ENCODE assay signal across 24 mouse cellular contexts in genomic region chr17:51397973-51398372, GRCm38 (mm10).
DNase-seq lines count a peak whose midpoint lies in the region; ATAC-seq and TF ChIP-seq lines count a peak whose summit lies in the region.
"Had no signal": no experiment of that assay in that cellular context is flagged by ENCODE, and none has a peak within 500 bp of the region (broad histone marks: within the 10 kb centered on the region; RNA-seq: fewer than 3 reads in every experiment).

No protein-coding gene starts in this region.

- ATAC-seq in kidney, postnatal 0 days (replicated peaks; ENCODE audit: low FRiP score, low read depth), result no peak
- peak; percentile 89 for ATAC-seq in common myeloid progenitor, adult 5-6 weeks (replicated peaks; ENCODE audit: low read depth, poor library complexity, severe bottlenecking)
- peak; percentile 85 for ATAC-seq in megakaryocyte, adult 5-6 weeks (ENCODE audit: poor library complexity, severe bottlenecking)
- ATAC-seq in lung, postnatal 0 days, result no peak
- ATAC-seq: CD4-positive, CD25-positive, alpha-beta regulatory T cell, adult 4 months; forebrain, embryonic 14.5 days; forebrain, postnatal 0 days; hindbrain, embryonic 16.5 days; intestine, embryonic 15.5 days had no signal

- no peak for TF ChIP-seq EP300 in lung, postnatal 0 days (IDR thresholded peaks at IDR 0.05)

- H3K4me2 ChIP-seq in kidney, postnatal 0 days (ENCODE audit: low read length), result no peak overlapping the region
- H3K4me2 ChIP-seq in lung, postnatal 0 days (replicated peaks; ENCODE audit: low read depth, low read length), result no peak overlapping the region
- H3K4me2 ChIP-seq: embryonic facial prominence, embryonic 12.5 days; embryonic facial prominence, embryonic 15.5 days; heart, embryonic 11.5 days; hindbrain, embryonic 13.5 days; intestine, embryonic 15.5 days had no signal

- H3K9me3 ChIP-seq in kidney, postnatal 0 days (replicated peaks; ENCODE audit: low read length), result no peaks in the 10 kb centered on the region
- H3K9me3 ChIP-seq in lung, postnatal 0 days (ENCODE audit: low read length), result no peaks in the 10 kb centered on the region
- H3K9me3 ChIP-seq: embryonic facial prominence, embryonic 12.5 days; embryonic facial prominence, embryonic 15.5 days; hindbrain, embryonic 10.5 days; hindbrain, embryonic 13.5 days; intestine, embryonic 15.5 days had no signal

- peak; percentile 2 for DNase-seq in kidney, postnatal 0 days (ENCODE audit: low spot score)
- no peak for DNase-seq in kidney, adult 2 months
- peak; percentile 35 for DNase-seq in splenic B cell, adult 2 months (ENCODE audit: low read depth, low spot score)
- no peak for DNase-seq in lung, postnatal 0 days (ENCODE audit: low spot score)
- no peak for DNase-seq in spleen, postnatal 4 days (ENCODE audit: low spot score in 2 of 2)
- DNase-seq: adrenal gland, adult 2 months; adrenal gland, postnatal 36 days; cerebellum, adult 2 months; cerebellum, adult 9-11 months; cerebellum, postnatal 25 days; forebrain, postnatal 0 days; gastrocnemius, adult 2 months; gastrocnemius, postnatal 14 days had no signal

- WGBS in kidney, postnatal 0 days, result 64% methylated on average over 7 of the region's 7 CpGs
- WGBS in kidney, adult 2 months, result 70% methylated on average over 7 of the region's 7 CpGs
- 64% methylated on average over 7 of the region's 7 CpGs for WGBS in lung, postnatal 0 days

- no peak overlapping the region for H3K27ac ChIP-seq in kidney, postnatal 0 days
- no peak overlapping the region for H3K27ac ChIP-seq in kidney, adult 2 months (ENCODE audit: insufficient read depth, low read depth, low read length)
- no peak overlapping the region for H3K27ac ChIP-seq in lung, postnatal 0 days (ENCODE audit: low read length)
- H3K27ac ChIP-seq: embryonic facial prominence, embryonic 12.5 days; embryonic facial prominence, embryonic 15.5 days; gastrocnemius, adult 2 months; hindbrain, embryonic 10.5 days; hindbrain, embryonic 13.5 days; intestine, embryonic 15.5 days had no signal

- TF ChIP-seq POLR2A in kidney, adult 2 months (IDR thresholded peaks at IDR 0.05; ENCODE audit: low read depth, low read length), result no peak

- H3K36me3 ChIP-seq in kidney, postnatal 0 days (ENCODE audit: insufficient read depth, low read length), result no peaks in the 10 kb centered on the region
- no peaks in the 10 kb centered on the region for H3K36me3 ChIP-seq in kidney, adult 2 months (ENCODE audit: control insufficient read depth, insufficient read depth, low read length)
- H3K36me3 ChIP-seq in splenic B cell, adult 2 months (ENCODE audit: control insufficient read depth, insufficient read depth, low read length, poor library complexity, severe bottlenecking), result no peaks in the 10 kb centered on the region
- H3K36me3 ChIP-seq in lung, postnatal 0 days (ENCODE audit: insufficient read depth, low read length), result no peaks in the 10 kb centered on the region
- H3K36me3 ChIP-seq: embryonic facial prominence, embryonic 12.5 days; embryonic facial prominence, embryonic 15.5 days; hindbrain, embryonic 10.5 days; hindbrain, embryonic 13.5 days; intestine, embryonic 15.5 days had no signal

- no peak overlapping the region for H3K9ac ChIP-seq in kidney, postnatal 0 days (ENCODE audit: low read depth, low read length)
- H3K9ac ChIP-seq in lung, postnatal 0 days (replicated peaks; ENCODE audit: low read depth), result no peak overlapping the region
- H3K9ac ChIP-seq: embryonic facial prominence, embryonic 12.5 days; embryonic facial prominence, embryonic 15.5 days; forebrain, postnatal 0 days; hindbrain, embryonic 13.5 days; intestine, embryonic 15.5 days had no signal

- H3K27me3 ChIP-seq in kidney, postnatal 0 days (ENCODE audit: insufficient read depth, low read length), result no peaks in the 10 kb centered on the region
- H3K27me3 ChIP-seq in kidney, adult 2 months (replicated peaks; ENCODE audit: control insufficient read depth, insufficient read depth, low read length), result no peaks in the 10 kb centered on the region; the same call in 1 of the 2 replicates
- H3K27me3 ChIP-seq in splenic B cell, adult 2 months (ENCODE audit: control insufficient read depth, insufficient read depth, low read length, poor library complexity, severe bottlenecking), result no peaks in the 10 kb centered on the region
- no peaks in the 10 kb centered on the region for H3K27me3 ChIP-seq in lung, postnatal 0 days (replicated peaks; ENCODE audit: insufficient read depth, low read length)
- H3K27me3 ChIP-seq: embryonic facial prominence, embryonic 12.5 days; embryonic facial prominence, embryonic 15.5 days; hindbrain, embryonic 13.5 days; intestine, embryonic 15.5 days had no signal

- no peaks in the 10 kb centered on the region for H3K4me1 ChIP-seq in kidney, postnatal 0 days (replicated peaks; ENCODE audit: insufficient read depth, low read length)
- H3K4me1 ChIP-seq in kidney, adult 2 months (ENCODE audit: control insufficient read depth, insufficient read depth, low read length), result no peaks in the 10 kb centered on the region
- no peaks in the 10 kb centered on the region for H3K4me1 ChIP-seq in lung, postnatal 0 days (ENCODE audit: insufficient read depth, low read depth, low read length)
- H3K4me1 ChIP-seq: embryonic facial prominence, embryonic 12.5 days; intestine, embryonic 15.5 days had no signal

- no peak overlapping the region for H3K4me3 ChIP-seq in kidney, postnatal 0 days (replicated peaks; ENCODE audit: low read depth, low read length)
- no peak overlapping the region for H3K4me3 ChIP-seq in kidney, adult 2 months (ENCODE audit: insufficient read depth, low read depth, low read length)
- H3K4me3 ChIP-seq in lung, postnatal 0 days (ENCODE audit: low read depth, low read length), result no peak overlapping the region
- H3K4me3 ChIP-seq: embryonic facial prominence, embryonic 12.5 days; embryonic facial prominence, embryonic 15.5 days; gastrocnemius, adult 2 months; hindbrain, embryonic 10.5 days; hindbrain, embryonic 13.5 days; intestine, embryonic 15.5 days had no signal

- TF ChIP-seq CTCF in kidney, postnatal 0 days (IDR thresholded peaks at IDR 0.05; ENCODE audit: low read depth), result no peak
- TF ChIP-seq CTCF in kidney, adult 2 months (conservative IDR thresholded peaks at IDR 0.05; ENCODE audit: insufficient read depth, insufficient read length, low read depth, low read length), result no peak
- TF ChIP-seq CTCF in lung, postnatal 0 days (IDR thresholded peaks at IDR 0.05), result no peak

Comparison
In these comparisons a context has a peak if more than half of its experiments do, and no peak if none do; other contexts are left out.
1. DNase-seq: peak in kidney, postnatal 0 days (single experiment) and splenic B cell, adult 2 months (single experiment); none in kidney, adult 2 months (single experiment), lung, postnatal 0 days (single experiment) and spleen, postnatal 4 days (0 of 2).
2. ATAC-seq: peak in common myeloid progenitor, adult 5-6 weeks (single experiment) and megakaryocyte, adult 5-6 weeks (single experiment); none in kidney, postnatal 0 days (single experiment) and lung, postnatal 0 days (single experiment).